Mouse (Mus musculus) ES-E14 (cell line): Measurements from ENCODE around the gene Ccdc114.

ENCODE experiments used
- CHD2 ChIP-seq: IDR thresholded peaks from 2 replicates; pipeline ENCODE4 v1.6.1; 2014; ENCODE audit warnings: mild to moderate bottlenecking, low read depth, low read length, inconsistent platforms
- HCFC1 ChIP-seq: IDR thresholded peaks from 2 replicates; pipeline ENCODE4 v1.6.1; 2012; ENCODE audit warnings: low read length, inconsistent platforms, borderline replicate concordance; ENCODE audit not compliant: insufficient read depth
- MAFK ChIP-seq: IDR thresholded peaks from 2 replicates; pipeline ENCODE4 v1.6.1; 2014; ENCODE audit warnings: mild to moderate bottlenecking, low read depth, low read length, inconsistent platforms; ENCODE audit not compliant: insufficient read depth
- ZC3H11A ChIP-seq: IDR thresholded peaks from 2 replicates; pipeline ENCODE4 v1.6.1; 2012; ENCODE audit warnings: low read depth, mild to moderate bottlenecking, inconsistent platforms, low read length, borderline replicate concordance
- ZNF384 ChIP-seq: IDR thresholded peaks from 2 replicates; pipeline ENCODE4 v1.6.1; 2012; ENCODE audit warnings: low read depth, low read length, inconsistent platforms

DNA sequence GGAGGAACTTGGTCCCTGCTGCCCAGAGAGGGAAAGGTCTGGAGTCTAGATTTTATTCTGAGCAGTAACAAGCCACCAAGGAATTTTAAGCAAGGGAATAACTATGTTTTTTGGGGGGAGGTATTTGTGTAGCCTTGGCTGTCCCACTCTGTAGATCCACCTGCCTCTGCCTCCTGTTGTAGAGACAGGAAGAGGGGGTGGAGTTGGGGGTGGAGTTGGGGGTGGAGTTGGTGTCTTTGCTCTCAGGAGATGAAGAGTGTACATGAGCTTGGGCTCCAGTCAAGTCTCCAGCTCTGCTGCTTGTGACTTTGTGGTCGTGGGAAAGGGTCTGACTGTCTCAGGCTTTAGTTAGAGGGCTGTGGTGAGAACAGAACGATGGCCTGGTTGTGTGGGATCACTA is 42.9 kb upstream of the Ccdc114 start:
- TF ChIP-seq HCFC1, result no peak
- TF ChIP-seq CHD2, result no peak
- TF ChIP-seq ZC3H11A, result no peak
- no peak for TF ChIP-seq MAFK
- TF ChIP-seq ZNF384, result no peak
